Mouse (Mus musculus) right cerebral cortex, adult 18-20 months (tissue): ENCODE results near the gene Bves.

Experiments
- DNase-seq: peaks from one replicate; pipeline ENCODE4 v3.0.0; 2022; ENCODE audit warnings: mixed read lengths

Gene Bves

DNA sequence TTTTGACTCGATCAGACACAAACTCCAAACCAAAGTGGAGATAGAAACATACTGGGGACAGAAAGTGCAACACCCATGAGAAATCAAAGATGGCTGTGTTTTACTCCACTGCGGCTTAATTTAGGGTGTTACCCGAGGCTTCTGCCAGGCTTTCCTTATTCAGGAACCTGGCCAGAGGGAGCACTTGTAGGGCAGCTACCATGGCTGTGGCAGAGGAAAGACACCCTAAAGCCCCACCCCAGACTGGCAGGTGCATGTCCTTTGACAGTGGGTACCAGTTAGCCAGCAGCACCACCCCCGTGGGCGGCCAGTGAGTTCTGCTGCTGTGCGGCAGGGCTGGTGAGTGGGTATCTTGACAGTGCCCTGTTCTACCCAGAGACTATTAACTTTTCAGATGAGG is 20.5 kb downstream of the Bves start:
- no peak for DNase-seq

DNA sequence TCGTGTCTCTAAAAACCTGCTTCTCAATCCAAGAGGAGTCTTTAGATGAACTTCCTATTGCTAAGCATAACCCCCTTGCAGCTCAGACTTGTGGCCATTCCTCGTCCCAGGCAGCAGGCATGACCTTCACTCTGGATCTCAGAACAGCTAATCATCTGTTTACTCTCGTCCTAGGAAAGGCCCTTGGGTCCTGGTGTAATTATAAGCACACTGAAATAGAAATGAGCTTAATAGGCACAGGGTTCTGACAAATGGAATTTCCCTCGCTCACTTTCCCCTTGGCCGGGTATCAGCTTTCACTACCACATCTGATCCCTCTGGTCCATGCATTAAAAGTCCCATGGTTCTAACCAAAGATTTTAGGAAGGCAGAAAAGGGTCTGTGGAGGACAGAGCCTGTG is 27.8 kb downstream of the Bves start:
- no peak for DNase-seq

DNA sequence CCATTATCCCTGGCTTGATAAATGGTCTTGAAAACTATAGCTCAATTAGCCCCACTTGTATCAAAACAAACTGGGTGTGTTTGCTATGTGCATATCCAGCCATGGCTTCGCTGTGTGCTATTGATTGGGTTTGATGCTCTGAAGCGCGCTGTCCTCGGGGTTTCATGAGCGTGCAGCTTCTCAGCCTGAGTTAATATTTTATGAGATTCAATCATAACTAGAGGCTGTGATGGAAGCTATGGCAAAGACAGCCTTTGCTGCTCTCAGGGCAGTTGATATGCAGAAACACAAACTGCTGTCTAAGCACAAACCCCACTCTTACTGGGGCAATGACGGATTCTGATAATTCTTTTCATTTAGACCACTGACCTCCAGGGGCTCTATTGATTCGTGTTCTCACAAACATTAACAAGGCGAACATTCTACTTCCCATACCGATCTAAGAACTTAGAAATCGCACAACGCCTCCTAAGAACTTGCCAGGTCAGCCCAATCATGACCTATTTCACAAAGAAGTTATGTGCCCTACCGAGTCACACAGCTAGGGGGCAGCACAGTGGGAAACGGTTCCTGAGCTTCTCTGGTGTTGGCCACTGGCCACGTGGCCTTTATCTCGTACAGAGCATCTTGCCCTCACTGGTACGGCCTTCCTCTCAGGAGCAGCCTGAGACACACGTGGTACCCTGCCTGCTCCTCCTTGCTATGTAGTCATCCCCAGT is 31.6 kb downstream of the Bves start:
- DNase-seq, result no peak

DNA sequence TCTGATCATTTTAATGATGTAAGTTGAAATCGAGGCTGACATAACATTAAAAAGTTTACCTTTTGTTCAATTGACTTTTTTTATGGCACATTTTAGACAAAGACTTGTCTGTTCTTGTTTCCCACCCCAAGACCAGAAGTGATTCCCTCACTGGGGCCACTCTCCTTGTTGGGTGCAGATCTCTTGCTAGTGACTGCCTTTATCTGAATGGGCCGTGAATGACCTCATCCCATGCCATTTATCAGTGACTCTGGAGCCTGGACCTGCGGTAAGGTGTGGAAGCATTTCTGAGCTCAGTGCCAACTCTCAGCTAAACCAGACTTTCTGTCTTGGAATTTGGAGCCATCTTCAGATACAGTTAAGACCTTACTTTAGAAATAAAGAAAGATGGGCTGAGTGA is 34.1 kb downstream of the Bves start:
- no peak for DNase-seq

DNA sequence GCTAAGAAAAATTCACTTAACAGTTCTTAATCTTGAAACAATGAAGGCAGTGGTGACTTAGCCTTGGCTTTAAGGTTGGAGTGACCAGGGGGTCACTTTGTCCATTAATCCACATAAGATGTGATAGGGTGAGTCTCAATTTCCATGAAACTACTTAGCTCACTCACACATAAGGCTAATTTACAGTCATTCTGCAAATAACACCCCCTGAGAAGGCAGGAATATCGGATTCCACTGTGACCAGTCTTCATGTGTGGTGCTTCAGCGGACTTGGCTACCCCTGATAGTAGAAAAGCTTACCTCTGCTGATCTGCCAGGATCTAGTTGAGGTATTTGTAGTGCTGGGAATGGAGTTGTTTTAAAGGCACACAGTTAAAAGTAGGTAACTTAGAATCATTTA is 35.0 kb downstream of the Bves start:
- no peak for DNase-seq

DNA sequence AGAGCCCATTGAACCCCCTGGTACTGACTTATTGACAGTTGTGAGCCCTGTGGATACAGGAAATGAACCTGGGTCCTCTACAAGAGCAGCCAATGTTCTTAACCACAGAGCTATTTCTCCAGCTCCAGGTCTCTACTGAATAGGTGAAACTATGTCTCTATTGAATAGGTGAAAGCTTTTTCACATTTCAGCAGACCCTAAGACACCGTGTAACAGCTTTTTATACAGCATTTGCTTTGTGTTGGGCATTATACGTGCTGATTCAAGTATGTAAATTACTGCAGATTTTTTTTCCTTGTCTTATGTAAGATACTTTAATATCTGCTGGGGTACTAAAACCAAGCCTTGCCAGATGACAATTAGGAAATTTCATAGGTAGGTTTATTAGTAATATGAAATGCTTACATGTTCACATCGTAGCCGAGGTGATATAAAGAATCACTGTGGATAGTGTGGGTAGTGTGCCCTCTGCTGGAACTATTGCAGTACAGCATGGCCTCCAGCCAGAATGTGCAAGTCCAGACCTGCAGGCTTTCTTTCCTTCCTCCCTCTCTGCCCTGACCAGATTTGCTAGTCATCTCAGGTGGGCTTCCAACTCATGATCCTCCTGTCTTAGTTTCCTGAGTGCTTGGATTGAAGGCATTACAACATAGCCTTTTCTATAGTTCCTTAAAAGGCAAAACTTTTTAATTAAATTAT is 37.6 kb downstream of the Bves start:
- peak; percentile 59 for DNase-seq

DNA sequence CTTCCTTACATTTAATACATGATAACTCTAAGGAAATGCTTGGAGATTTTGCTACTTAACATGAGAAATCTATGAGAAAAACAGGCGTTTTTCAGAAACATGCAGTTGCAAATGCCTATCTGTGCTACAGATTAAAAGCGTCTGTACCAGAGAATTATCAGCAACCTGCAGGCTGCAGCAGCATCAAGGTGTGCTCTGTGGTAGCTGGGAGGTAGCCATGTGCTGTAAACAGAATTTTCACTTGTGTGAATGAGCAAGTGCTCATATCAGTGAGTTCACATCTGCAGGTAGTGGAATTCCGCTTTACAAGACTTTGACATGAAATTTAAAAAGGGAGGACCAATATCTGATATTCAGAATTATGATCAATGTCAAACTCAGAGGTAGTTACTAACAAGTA is 42.7 kb downstream of the Bves start:
- no peak for DNase-seq

DNA sequence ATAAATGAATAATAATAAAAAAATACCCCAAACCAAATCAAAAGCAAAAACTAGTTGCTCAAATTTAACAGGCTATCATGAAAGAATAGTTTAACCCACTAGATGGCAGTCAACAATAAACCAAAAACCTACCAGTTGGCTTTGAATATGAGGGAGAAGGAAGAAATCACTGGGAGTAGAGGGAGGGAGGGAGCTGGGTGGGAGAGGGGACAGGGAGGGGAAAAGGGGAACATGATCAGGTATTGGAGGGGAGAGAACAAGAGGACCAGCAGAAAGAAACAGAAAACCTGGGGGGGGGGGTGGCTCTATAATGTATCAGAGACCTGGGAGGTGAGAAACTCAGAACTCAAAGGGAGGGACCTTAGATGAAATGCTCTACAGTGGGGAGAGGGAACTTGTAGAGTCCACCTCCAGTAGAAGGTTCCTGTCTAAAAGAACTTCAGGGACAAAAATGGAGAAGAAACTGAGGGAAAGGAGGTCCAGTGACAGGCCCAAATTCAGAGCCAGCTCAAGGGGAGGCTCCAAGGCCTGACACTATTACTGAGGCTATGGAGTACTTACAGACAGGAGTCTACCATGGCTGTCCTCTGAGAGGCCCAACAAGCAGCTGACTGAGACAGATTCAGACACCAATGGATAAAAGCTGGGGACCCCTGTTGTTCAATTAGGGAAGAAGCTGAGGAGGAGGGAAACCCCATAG is 46.5 kb downstream of the Bves start:
- DNase-seq, result no peak

DNA sequence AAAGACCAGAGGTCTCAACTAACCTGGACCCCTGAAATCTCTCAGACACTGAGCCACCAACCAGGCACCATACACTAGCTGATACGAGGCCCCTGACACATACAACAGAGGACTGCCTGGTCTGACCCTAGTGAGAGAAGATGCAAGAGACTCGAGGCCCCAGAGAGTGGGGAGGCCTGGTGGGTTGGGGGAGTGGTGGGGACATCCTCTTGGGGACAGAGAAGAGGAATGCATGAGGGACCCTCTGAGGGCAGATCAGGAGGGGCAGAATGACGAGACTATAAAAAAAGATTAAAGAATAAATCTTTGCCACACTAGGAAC is 47.0 kb downstream of the Bves start:
- DNase-seq, result no peak

DNA sequence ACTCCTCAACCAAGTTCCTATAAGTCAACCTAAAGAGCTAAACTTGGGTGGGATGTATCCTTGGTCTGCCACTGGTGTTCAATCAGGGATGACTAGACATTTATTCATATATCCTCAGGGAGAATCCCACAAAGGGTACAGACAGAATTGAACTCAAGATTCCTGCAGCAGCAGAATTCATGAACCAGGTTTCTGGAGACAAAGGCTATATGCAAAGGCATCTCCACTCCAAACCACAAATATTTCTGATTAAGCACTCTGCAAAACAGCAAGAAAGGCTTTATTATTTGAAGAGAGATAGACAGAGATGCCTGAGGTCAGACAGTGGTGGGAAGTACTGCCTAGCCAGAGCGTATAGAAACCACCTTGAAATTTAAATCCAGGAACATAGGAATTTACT is 62.6 kb downstream of the Bves start:
- no peak for DNase-seq

DNA sequence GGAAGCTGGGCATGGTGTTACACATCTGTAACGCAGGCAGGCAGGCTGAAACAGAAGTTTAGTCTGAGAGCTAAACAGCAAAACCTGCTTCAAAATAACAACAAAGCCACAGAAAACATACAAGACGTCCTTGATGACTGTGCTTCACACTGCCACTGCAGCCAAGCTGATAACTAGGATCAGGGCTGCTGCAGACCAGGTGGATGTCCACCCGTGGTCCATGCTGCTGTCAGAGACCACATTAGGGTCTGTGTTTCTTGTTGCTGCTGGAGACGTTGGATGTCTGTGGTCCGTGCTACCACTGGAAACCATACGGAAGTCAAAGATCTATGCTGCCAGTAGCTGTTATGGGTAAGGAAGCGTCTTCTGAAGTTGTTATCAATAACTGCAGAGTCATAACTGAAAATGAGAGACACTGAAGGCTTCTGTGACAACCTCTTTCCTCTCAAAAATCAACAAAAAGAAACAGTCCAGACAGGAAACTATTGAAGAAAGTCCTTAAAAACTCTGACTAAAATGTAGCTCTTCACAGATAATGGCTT is 64.2 kb downstream of the Bves start:
- DNase-seq, result no peak

DNA sequence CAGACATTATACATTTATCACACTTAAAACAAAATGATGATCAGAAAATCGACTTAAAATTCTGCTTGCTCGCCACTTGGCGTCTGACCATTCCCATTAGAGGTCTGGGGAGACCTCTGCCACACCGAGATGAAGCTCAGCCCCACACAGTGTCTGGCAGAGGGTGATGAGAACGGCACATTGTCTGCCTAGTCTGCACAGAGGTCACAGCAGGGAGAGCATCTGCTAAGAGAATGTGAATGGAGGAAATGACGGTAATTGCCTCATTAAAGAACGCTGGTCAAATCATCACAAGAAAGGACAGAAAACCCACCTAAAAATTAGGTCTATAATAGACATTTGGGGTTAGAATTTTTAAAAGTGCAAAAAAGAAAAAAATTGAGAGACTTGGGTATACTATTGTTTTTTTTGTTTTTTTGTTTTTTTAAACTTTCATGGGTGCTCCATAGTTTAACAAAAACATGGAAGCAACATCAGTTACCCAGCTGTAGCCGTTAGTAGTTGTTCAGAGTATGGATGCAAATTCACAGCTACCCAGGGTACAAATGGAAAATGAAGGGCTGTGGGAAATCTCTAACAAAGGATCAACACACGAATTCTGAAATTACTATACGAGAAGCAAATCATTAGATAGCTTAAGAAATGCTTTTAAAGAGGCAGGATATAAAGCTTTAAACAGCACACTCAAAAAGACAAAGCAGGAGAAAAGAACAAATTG is 75.2 kb downstream of the Bves start:
- no peak for DNase-seq

DNA sequence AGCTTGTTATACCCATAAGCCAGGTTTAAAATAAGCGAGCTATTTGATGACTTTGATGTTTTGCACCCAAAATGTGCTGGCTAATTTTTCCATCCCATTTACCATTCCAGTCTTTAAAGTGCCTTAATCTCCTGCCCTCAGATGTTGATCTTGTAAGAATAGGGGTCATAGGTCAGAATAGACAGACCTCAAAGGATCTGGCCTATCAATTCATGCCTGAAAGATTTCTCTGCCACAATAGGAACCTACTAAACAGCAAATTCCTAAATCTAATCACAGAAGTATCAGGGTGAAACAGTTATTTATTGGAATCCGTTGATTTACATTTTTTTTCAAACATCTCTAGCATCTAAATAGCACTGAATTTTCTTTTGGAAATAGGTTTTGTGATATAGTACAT is 76.2 kb downstream of the Bves start:
- no peak for DNase-seq

DNA sequence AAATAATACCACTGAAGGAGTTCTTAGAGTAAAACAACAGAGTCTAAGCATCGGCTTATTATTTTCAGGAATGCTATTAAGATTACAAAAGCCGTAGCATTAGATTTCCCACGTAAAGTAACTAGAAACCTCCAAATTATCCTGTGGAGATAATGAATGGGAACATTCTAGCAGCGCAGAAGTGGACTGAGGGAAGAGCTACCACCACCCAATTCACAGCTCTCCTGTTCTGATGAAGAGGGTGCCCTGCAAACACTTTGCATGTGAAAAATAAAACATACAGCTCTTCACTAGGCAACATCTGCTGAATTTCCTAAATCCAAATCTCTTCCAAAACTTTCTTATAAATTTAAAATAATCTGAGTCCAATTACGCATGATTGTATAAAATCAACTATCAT is 76.6 kb downstream of the Bves start:
- no peak for DNase-seq
